Mouse (Mus musculus): Measurements from ENCODE around the gene Adig.

- no peak for TF ChIP-seq CTCF (IDR thresholded peaks at IDR 0.05; ENCODE audit: low read depth, low read length)
- no peak for TF ChIP-seq POLR2A (IDR thresholded peaks at IDR 0.05; ENCODE audit: extremely low read depth, insufficient read depth, low read length)
These were observed 8.3 kb downstream of the Adig start for GRCm38 (mm10) chr2:158510665-158511064.
